Mouse (Mus musculus) R1 (cell line): ENCODE results near the gene R3hdm2.

Experiments
- DNase-seq: peaks from one replicate; pipeline ENCODE4 v3.0.0-alpha.2; 2018; ENCODE audit warnings: low read depth, low spot score

The R3hdm2 gene

GRCm38 (mm10) chr10:127516576-127517260 is 136.6 kb downstream of the R3hdm2 start:
- DNase-seq = peak; percentile 62

GRCm38 (mm10) chr10:127517941-127518340 is 137.8 kb downstream of the R3hdm2 start:
- DNase-seq = no peak

DNA sequence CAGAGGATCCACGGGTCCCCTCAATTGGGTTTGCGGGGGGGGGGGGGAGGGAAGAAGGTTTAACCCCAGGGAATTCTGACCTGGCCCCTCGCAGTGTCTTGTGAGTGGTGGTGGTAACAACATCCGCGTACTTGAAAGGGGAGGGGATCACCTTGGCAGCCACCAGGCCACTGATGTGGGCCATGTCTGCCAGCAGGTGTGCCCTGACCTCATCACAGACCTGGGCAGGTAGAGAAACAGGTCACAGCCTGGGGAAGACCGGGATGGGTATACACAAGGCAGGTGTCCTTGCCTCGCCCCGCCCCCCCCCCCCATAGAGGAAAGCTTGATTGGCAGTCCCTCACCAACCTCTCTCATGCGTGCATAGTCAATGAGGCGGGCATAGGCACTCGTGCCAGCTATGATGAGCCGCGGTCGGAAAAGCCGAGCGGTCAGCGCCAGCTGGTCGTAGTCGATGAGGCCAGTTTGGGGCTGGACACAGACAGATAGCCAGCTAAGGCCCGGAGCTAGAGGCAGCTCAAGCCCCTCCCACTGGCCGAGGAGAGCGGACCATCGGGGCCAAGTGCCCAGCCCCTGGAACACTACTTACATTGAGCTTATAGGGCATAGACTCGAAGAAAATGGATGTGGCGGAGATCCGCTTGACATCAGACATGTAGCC is 139.0 kb downstream of the R3hdm2 start:
- no peak for DNase-seq

GRCm38 (mm10) chr10:127519903-127520713 is 140.0 kb downstream of the R3hdm2 start:
- DNase-seq = peak; percentile 43

DNA sequence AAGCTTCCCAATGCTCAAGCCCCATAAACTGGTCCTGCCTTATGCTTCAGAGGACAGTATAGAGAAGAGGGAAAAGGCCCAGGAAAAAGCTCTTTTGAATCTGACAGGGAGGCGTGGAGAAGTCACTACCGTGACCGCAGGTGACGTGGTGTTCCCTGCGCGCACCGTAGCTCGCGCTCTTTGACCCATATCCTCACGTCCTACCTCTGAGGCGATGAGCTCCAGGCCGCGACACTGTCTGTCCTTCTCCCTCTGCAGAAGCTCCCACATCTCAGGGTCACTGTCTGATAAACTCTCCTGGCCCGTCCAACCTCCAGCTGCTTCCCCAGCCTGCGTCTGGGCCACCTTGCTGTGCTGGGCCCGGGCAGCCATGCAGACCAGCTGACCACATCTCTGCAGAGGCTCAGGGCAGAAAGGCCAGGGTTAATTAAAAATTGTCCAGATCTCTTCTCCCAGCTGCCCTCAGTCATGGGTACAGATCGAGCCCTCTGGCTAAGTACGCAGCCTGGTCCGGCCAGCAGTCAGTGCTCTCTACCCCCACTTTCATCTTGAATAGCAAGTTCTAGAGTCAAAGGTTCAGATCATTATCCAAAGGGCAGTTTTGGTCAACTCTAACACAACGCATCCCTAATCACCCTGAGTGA is 140.7 kb downstream of the R3hdm2 start:
- DNase-seq = no peak

DNA sequence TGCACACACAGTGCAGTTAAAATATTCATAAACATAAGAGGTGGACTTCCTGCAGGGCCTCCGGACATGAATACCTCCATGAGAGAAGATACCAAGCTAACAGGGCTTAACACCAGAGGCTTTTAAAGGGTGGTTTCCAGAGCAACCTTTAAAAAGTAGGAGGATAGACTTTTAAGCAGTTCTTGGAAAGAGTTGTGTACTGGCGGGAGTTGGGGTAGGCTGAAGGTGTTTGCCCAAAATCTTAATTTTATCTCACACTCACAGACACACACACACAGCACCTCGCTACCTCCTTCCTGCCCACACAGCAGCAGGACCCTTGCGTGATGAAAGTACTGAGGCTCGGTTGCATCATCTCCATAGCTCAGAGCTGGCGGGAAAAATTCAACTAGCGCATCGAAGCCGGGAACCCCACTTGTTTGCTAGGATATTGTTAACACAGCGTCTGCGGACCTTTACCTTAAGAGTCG is 141.5 kb downstream of the R3hdm2 start:
- DNase-seq = no peak

DNA sequence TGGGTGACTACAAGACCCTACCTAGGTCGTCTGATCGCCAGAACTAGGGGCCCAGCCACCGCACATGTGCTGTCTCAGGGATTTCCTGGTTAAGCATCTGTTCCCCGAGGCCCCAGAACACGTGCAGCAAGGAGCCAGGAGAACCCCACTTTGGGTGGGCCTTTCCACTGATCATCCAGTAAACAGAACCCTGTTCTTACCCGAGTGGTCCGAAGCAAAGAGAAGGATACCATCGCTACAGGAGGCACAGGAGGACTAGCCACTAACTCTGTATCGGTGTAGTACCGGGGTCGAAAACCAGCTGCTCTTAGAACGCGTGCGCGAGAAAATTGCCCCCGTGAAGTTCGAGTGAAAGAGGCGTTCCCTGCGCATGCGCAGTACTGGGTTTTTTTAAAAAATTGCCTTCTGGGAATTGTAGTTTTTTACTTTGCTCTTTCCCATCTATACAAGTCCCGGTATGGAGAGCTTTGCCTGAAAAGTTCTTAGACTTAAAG is 142.0 kb downstream of the R3hdm2 start, which contains the start of gene Shmt2:
Gene Shmt2, minus strand, starts transcription at position 357 of the 494 bp plus-strand sequence.
- DNase-seq = peak; percentile 96

- no peak for DNase-seq
Measured at GRCm38 (mm10) chr10:127524646-127525255, 144.6 kb downstream of the R3hdm2 start.

GRCm38 (mm10) chr10:127526048-127526447 is 145.9 kb downstream of the R3hdm2 start:
- peak; percentile 31 for DNase-seq

GRCm38 (mm10) chr10:127526681-127527080 is 146.6 kb downstream of the R3hdm2 start:
- peak; percentile 59 for DNase-seq

DNA sequence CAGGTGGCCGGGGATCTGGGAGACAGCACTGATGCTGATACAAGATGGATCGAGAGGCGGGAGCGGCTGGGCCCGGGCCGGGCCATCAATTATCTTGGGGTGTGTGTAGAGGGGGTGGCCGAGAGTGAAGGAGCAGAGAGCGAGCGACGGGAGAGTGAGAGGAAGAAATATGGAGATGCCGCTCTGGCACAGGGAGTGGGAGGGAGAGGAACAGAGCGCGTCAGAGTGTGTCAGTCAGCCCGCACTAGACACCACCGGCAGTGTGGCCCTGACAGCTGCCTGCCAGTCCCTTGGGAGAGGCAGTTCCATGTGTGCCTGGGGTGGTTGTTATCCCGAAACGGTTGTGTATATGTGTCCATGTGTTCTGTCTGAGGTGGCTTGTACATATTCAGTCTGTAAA is 147.4 kb downstream of the R3hdm2 start:
- DNase-seq = no peak

DNA sequence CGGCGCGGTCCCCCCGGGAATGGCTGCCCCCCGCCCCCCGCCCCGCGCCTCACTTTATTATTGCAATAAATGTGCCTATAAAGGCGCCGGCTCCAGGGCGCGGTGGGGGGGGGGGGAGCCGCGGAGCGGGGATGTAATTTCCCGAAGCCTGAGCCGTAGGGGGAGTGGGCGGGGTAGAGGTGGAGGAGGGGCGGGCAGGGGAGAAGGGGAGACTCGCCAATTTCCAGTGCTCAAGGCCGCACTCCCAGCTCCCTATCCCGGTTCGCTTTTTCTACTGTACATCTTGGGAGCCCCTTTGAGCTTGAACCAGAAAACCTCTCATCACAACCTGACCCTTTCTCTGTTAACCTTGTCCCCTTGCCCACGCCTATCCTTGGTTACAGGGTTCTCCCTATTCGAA is 150.8 kb downstream of the R3hdm2 start:
- DNase-seq = no peak

GRCm38 (mm10) chr10:127531548-127531947 is 151.4 kb downstream of the R3hdm2 start:
- no peak for DNase-seq

DNA sequence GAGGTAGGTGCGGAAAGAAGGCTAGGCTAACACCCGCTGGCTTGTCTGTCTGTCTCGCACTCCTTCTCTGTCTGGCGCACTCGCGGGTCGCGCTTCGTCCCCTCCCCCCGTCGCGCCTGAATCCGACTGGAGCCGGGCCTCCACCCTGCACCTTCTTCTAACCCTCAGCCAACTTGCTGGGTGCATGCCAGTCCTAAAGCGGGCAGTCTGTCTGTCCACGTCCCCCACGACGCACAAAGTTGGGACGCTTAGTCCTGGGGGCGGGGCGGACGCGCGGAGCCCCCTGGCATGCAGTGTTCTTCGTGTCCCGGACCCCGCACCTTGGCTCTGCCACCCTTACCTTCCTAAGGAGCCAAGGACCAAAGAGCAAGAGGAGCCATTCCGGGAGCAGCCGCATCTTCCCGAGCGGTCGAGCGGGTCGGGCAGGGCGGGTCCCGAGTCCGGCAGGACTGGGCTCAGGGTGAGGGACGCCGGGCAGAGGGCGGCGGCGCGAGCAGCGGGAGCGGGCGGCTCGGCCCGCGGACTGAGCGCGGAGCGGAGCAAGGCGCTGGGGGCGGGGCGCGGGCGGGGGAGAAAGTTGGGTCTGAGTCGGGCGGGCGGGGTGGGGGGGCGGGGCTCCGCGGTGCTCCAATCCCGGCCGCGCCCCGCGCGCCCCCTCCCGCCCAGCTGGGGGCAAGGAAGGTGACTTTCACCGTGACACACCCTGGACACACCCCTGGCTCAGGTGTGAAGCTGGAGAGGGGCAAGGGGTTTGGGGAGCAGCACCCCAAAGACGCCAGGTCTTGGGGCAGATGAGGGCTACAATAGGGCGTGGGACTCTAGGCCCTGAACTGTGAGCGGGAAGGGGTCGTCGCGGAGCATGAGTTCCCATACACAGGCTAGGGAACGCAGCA is 154.2 kb downstream of the R3hdm2 start, which contains the start of gene Nxph4:
Gene Nxph4, minus strand, starts transcription at position 524 of the 893 bp plus-strand sequence.
- peak; percentile 63 for DNase-seq

DNA sequence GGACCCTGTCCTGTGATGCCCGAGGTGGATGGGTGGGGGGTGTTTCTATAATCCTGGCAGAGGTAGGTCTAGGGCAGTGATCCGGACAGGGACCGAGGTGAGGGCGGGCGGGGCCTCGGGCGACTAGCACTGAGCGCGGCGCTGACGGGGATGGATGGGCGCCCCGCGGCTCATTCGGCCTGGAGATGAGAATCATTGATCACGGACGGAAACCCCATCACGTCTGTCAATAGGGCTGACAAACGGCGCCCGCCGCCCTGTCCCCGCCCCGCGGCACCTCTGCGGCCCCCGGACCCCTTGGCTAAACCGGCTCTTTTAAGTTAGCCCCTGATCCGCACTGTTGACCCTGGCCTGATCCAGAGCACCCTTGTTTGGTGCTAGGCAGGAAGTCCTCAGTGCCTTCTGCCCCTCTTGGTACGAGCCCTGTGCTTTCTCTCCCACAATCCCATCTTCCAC is 154.8 kb downstream of the R3hdm2 start:
- no peak for DNase-seq

GRCm38 (mm10) chr10:127536586-127537314 is 156.6 kb downstream of the R3hdm2 start:
- DNase-seq = peak; percentile 79

GRCm38 (mm10) chr10:127537854-127538583 is 157.9 kb downstream of the R3hdm2 start:
- DNase-seq = peak; percentile 82

DNA sequence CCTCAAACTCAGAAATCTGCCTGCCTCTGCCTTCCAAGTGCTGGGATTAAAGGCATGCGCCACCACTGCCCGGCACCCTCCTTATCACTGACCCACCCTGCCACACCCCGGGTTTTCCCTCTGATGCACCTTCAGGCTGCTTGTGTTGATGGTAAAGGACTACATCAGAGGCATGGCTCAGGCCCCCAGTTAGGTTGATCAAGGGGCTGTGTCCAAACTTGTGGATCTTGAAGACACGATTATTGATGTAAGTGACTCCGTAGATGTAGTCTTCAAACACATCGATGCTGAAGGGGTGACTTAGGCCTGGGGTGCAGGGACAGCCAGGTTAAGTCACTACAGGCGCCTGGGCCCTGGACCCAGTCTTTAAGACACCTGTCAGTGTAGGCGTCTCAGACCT is 161.4 kb downstream of the R3hdm2 start:
- no peak for DNase-seq
